Mouse (Mus musculus): ENCODE measurements around the gene Sema3b. TPM values are rescaled to one million over a fixed set of nuclear protein-coding genes. Genes with fewer than 3 reads are reported as not detected.

Gene Sema3b
- polyA plus RNA-seq, 1 experiment from 2014 or later = 5.1 TPM

GRCm38 (mm10) chr9:107552690-107553393 lies 56.2 kb downstream of the Sema3b start:
- Histone ChIP-seq H3K27ac (no peak overlapping the region), H3K36me3 (peaks cover 9% of the 10 kb centered on the region), H3K9ac (no peak overlapping the region), H3K4me2 (replicated peaks) (0 out of 2 replicates have a peak overlapping the region, but pooled peaks have one; percentile 62), H3K9me3 (replicated peaks) (no peaks in the 10 kb centered on the region), H3K4me3 (no peak overlapping the region; the same call in 1 of the 2 replicates), H3K27me3 (peaks cover 48% of the 10 kb centered on the region), H3K4me1 (peaks cover 39% of the 10 kb centered on the region)
- ATAC-seq (ENCODE audit: low FRiP score) = no peak
- 80% methylated on average over 5 of the region's 5 CpGs for WGBS

GRCm38 (mm10) chr9:107551890-107552355 lies 57.1 kb downstream of the Sema3b start:
- 3% methylated on average over 8 of the region's 8 CpGs for WGBS
- Histone ChIP-seq H3K9ac (peak overlapping the region; percentile 51), H3K36me3 (no peaks in the 10 kb centered on the region), H3K27ac (no peak overlapping the region), H3K4me3 (peak overlapping the region; percentile 34), H3K4me2 (replicated peaks) (peak overlapping the region; percentile 62), H3K27me3 (peaks cover 48% of the 10 kb centered on the region), H3K4me1 (peaks cover 48% of the 10 kb centered on the region), H3K9me3 (replicated peaks) (no peaks in the 10 kb centered on the region)
- no peak for ATAC-seq (ENCODE audit: low FRiP score)

- H3K9ac ChIP-seq = peak within 1 kb of the TSS; percentile 51
- H3K4me2 ChIP-seq (replicated peaks) = peak within 1 kb of the TSS; percentile 62
- no peak for ATAC-seq (ENCODE audit: low FRiP score)
- H3K4me1 ChIP-seq = peaks cover 49% of the 10 kb centered on the region
- no peak within 1 kb of the TSS for H3K27ac ChIP-seq
- H3K36me3 ChIP-seq = no peaks in the 10 kb centered on the region
- peaks cover 48% of the 10 kb centered on the region for H3K27me3 ChIP-seq
- under 1% methylated on average over 63 of the region's 63 CpGs for WGBS
- H3K4me3 ChIP-seq = peak within 1 kb of the TSS; percentile 34
- no peaks in the 10 kb centered on the region for H3K9me3 ChIP-seq (replicated peaks)
Observed at GRCm38 (mm10) chr9:107551117-107551889, 57.7 kb downstream of the Sema3b start, which contains the start of gene Rassf1. Gene Rassf1, plus strand, starts transcription at chr9:107551555.

DNA sequence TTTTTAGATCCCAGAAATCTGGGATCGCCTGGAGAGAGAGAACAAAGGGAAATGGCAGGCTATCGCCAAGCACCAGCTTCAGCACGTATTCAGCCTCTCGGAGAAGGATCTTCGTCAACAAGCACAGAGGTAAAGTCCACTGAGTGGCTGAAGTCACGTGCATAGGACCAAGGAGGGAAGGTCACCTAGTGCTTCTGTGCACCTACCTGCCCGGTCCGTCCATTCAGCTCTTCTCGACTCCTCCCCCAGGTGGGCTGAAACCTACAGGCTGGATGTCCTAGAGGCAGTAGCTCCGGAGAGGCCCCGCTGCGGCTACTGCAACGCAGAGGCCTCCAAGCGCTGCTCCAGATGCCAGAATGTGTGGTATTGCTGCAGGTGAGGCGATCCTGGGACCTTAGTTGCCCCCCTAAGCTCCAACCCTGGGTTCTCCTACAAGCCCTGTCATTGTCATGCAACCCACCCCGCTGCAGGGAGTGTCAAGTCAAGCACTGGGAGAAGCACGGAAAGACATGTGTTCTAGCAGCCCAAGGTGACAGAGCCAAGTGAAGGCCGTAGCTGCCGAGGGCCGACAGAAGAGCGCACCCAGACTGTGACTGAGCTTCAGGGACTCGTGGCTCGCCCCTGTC lies 58.4 kb downstream of the Sema3b start:
- Histone ChIP-seq H3K27me3 (peaks cover 48% of the 10 kb centered on the region), H3K9ac (peak overlapping the region; percentile 51; the same call in 1 of the 2 replicates), H3K4me2 (replicated peaks) (peak overlapping the region; percentile 62), H3K9me3 (replicated peaks) (no peaks in the 10 kb centered on the region), H3K4me1 (peaks cover 49% of the 10 kb centered on the region), H3K36me3 (no peaks in the 10 kb centered on the region), H3K27ac (no peak overlapping the region), H3K4me3 (peak overlapping the region; percentile 34; the same call in 1 of the 2 replicates)
- no peak for ATAC-seq (ENCODE audit: low FRiP score)
- WGBS = 21% methylated on average over 23 of the region's 23 CpGs

DNA sequence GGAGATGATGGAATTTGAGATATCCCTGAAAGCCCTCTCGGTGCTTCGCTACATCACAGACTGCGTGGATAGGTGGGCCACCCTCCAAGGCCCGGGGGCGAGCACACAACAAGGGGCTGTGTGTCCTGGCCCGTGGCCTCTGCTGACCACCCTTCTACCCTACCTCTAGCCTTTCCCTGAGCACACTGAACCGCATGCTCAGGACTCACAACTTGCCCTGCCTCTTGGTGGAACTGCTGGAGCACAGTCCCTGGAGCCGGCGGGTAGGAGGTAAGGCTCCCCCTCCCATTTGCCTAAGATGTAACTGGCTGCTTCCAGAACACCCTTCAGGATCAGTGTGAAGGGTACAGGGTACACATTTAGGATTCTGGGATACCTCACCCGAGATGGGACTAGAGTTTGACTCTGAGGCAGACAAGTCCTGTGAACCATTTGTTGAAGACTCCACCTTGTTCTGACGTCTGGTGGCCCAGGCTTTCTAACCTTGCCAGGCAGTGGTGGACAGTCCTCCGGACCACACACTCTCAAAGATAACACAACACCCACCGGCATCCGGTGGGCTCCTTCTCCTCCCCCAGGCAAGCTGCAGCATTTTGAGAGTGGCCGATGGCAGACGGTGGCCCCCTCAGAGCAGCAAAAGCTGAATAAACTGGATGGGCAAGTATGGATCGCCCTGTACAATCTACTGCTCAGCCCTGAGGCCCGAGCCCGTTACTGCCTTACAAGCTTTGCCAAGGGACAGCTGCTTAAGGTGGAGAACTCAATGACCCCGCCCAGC lies 59.5 kb downstream of the Sema3b start:
- Histone ChIP-seq H3K9me3 (replicated peaks) (no peaks in the 10 kb centered on the region), H3K4me1 (peaks cover 44% of the 10 kb centered on the region), H3K27me3 (peaks cover 48% of the 10 kb centered on the region), H3K4me2 (replicated peaks) (no peak overlapping the region), H3K27ac (no peak overlapping the region), H3K9ac (no peak overlapping the region), H3K36me3 (peaks cover 7% of the 10 kb centered on the region), H3K4me3 (no peak overlapping the region)
- WGBS = 81% methylated on average over 20 of the region's 20 CpGs
- ATAC-seq (ENCODE audit: low FRiP score) = no peak

GRCm38 (mm10) chr9:107548820-107549219 lies 60.2 kb downstream of the Sema3b start:
- peaks cover 48% of the 10 kb centered on the region for H3K27me3 ChIP-seq
- ATAC-seq (ENCODE audit: low FRiP score) = no peak
- no peak overlapping the region for H3K9ac ChIP-seq
- H3K4me3 ChIP-seq = no peak overlapping the region
- no peaks in the 10 kb centered on the region for H3K9me3 ChIP-seq (replicated peaks)
- peaks cover 43% of the 10 kb centered on the region for H3K4me1 ChIP-seq
- peaks cover 13% of the 10 kb centered on the region for H3K36me3 ChIP-seq
- WGBS = 87% methylated on average over 10 of the region's 10 CpGs
- no peak overlapping the region for H3K27ac ChIP-seq
- H3K4me2 ChIP-seq (replicated peaks) = no peak overlapping the region

GRCm38 (mm10) chr9:107547957-107548356 lies 61.1 kb downstream of the Sema3b start:
- Histone ChIP-seq H3K9me3 (replicated peaks) (no peaks in the 10 kb centered on the region), H3K4me1 (peaks cover 41% of the 10 kb centered on the region), H3K9ac (no peak overlapping the region), H3K27ac (no peak overlapping the region), H3K27me3 (peaks cover 46% of the 10 kb centered on the region), H3K4me2 (replicated peaks) (no peak overlapping the region), H3K4me3 (no peak overlapping the region), H3K36me3 (peaks cover 20% of the 10 kb centered on the region)
- 85% methylated on average over 5 of the region's 5 CpGs for WGBS
- ATAC-seq (ENCODE audit: low FRiP score) = no peak

Other genes with a start within 250 kb of the Sema3b start
- 4.6 and 4.7 TPM in 2 replicates for gene Cacna2d2, start 209.6 kb downstream of the Sema3b start, polyA plus RNA-seq (2016; fragmentation: Nextera tagmentation; extraction: Ambion mirVana)
- gene Tmem115, start 75.3 kb downstream of the Sema3b start, polyA plus RNA-seq (2016; fragmentation: Nextera tagmentation; extraction: Ambion mirVana) = 48.1 and 50.4 TPM in 2 replicates
- 21.9 and 22.6 TPM in 2 replicates for gene Cyb561d2, start 67.0 kb downstream of the Sema3b start, polyA plus RNA-seq (2016; fragmentation: Nextera tagmentation; extraction: Ambion mirVana)
- 47.5 and 50.5 TPM in 2 replicates for gene Nprl2, start 67.0 kb downstream of the Sema3b start, polyA plus RNA-seq (2016; fragmentation: Nextera tagmentation; extraction: Ambion mirVana)
- 3.6 and 4.3 TPM in 2 replicates for gene Zmynd10, start 61.9 kb downstream of the Sema3b start, polyA plus RNA-seq (2016; fragmentation: Nextera tagmentation; extraction: Ambion mirVana)
- gene Rassf1, start 57.7 kb downstream of the Sema3b start, polyA plus RNA-seq (2016; fragmentation: Nextera tagmentation; extraction: Ambion mirVana) = 37.3 and 39.9 TPM in 2 replicates
- 84.8 and 87.0 TPM in 2 replicates for gene Tusc2, start 46.0 kb downstream of the Sema3b start, polyA plus RNA-seq (2016; fragmentation: Nextera tagmentation; extraction: Ambion mirVana)
- 105 and 109 TPM in 2 replicates for gene Hyal2, start 41.3 kb downstream of the Sema3b start, polyA plus RNA-seq (2016; fragmentation: Nextera tagmentation; extraction: Ambion mirVana)
- 8.1 and 9.6 TPM in 2 replicates for gene Hyal1, start 32.3 kb downstream of the Sema3b start, polyA plus RNA-seq (2016; fragmentation: Nextera tagmentation; extraction: Ambion mirVana)
- gene Naa80, start 30.3 kb downstream of the Sema3b start, polyA plus RNA-seq (2016; fragmentation: Nextera tagmentation; extraction: Ambion mirVana) = 13.5 and 15.0 TPM in 2 replicates
- 1.2 and 1.4 TPM in 2 replicates for gene Hyal3, start 28.4 kb downstream of the Sema3b start, polyA plus RNA-seq (2016; fragmentation: Nextera tagmentation; extraction: Ambion mirVana)
- 19.5 and 21.9 TPM in 2 replicates for gene Ifrd2, start 21.6 kb downstream of the Sema3b start, polyA plus RNA-seq (2016; fragmentation: Nextera tagmentation; extraction: Ambion mirVana)
- 516 and 531 TPM in 2 replicates for gene Gnai2, start 26.1 kb upstream of the Sema3b start, polyA plus RNA-seq (2016; fragmentation: Nextera tagmentation; extraction: Ambion mirVana)
- 12.5 and 12.9 TPM in 2 replicates for gene Slc38a3, start 60.3 kb upstream of the Sema3b start, polyA plus RNA-seq (2016; fragmentation: Nextera tagmentation; extraction: Ambion mirVana)
- 1.4 and 2.6 TPM in 2 replicates for gene Gnat1, start 70.5 kb upstream of the Sema3b start, polyA plus RNA-seq (2016; fragmentation: Nextera tagmentation; extraction: Ambion mirVana)
- 26.8 and 28.3 TPM in 2 replicates for gene Sema3f, start 101.2 kb upstream of the Sema3b start, polyA plus RNA-seq (2016; fragmentation: Nextera tagmentation; extraction: Ambion mirVana)
- 260 and 271 TPM in 2 replicates for gene Rbm5, start 161.8 kb upstream of the Sema3b start, polyA plus RNA-seq (2016; fragmentation: Nextera tagmentation; extraction: Ambion mirVana)

All from hindbrain, embryonic 12.5 days (tissue).